Mouse (Mus musculus) retina, postnatal 7 days (tissue): ENCODE measurements at regions not wholly inside any gene's neighbourhood (a gene's known extent, or its start where the extent isn't known, plus 50 kb on each side); places are given as distances from the start of the nearest gene placed in this dataset.

Experiments used
- DNase-seq: peaks from one replicate; pipeline ENCODE4 v3.0.0-alpha.2; 2012; ENCODE audit warnings: low read depth, low spot score

DNA sequence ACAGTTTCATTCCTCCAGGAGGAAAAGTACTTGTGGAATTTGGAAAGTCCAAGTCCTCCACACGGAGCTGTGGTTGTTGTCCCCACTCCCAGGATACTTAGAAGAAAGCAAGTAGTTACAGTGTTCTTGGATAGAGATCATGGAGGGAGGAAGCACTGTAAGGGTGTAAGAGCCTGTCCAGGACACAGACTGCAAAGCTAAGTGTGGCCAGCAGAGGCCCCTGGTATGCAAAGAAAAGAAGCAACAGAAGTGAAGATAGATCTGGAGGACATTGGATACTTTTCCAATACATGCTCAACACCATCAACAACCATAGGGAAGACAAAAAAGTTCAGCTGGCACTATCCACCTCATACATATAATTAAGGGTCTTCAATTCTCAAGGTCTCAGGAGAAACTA, 197.4 kb downstream of the Meis1 start:
- no peak for DNase-seq

DNA sequence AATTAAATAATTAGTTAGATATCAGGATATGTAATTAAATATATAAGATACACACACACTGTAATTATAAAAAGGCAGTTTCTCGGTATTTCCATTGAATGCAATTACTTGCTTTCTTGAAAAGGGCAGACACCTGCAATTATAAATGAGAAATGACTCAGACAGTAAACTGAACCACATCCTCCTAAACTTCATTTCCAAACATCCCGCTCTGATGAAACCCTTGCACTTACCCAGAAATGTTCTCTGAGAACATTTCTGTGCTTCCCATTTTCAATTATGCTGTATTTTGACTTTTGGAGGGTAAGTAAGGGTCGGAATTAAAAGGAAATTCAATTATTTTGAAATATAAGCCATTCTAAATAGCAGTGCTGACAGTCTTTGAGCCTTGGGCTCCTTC, 204.7 kb downstream of the Meis1 start:
- no peak for DNase-seq

DNA sequence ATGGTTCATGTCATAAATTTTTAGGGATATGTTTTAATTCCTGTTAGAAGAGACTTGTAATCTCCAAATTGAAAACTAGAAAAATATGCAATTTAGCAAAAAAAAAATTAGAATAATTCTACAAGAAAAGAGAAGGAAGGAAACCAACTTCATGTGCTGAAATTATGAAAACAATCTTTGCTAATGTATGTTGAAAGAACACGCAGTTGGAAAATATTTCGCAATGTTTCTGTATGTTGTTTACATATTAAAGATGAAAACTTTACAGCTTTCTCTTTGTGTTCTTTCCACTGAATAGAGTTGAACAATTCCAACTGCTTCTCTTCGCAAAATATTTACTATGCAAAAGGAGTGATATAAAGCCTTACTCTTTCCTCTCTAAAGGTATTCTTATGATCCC, 251.3 kb downstream of the Meis1 start:
- no peak for DNase-seq

DNA sequence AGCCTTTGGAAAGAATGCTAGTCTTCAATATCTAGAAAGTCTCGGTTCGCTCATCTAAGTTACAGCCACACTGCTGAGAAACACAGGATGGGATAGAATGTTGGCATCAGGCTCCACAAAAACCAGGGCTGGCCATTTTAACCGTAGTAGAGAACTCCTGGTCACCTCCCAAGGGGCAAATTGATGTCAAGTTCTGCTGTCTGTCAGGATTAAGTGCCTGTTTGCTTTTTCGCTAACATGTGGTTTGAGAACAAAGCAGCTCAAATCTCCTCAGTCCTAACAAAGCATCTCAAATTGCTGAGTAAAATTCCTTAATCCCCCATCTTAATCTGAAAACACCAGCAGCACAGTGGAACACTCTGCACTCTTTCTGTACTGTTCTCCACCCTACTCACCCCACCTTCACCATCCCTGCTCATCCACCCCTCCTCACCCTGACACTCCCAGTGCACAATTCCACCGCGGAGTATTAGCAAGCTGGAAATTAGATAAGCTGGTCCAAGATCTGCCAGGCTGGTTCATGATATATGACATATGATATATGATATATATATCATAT, 252.2 kb downstream of the Meis1 start:
- DNase-seq = no peak

DNA sequence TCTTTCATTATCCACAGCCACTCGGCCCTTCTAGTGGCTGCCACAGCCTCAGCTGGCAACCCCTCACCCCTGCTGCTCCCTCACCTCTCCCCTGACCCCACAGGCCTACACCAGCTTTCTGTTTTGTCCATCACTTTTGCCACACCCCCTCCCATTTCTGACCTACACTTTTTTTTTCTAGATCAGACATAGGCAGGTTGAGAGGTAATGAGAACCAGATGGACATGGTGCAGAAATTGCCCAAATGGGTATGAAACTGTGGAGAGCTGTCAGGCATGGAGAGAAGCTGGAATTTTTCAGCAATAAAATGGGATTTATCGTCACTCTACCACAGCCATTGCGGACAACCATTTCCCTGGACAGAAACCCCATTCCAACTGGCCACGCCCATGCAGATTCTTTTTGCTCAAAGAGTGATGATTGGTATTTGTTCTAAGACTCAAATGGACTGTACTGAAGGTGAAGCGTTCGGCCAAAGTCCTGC, 260.2 kb downstream of the Meis1 start:
- DNase-seq = no peak

DNA sequence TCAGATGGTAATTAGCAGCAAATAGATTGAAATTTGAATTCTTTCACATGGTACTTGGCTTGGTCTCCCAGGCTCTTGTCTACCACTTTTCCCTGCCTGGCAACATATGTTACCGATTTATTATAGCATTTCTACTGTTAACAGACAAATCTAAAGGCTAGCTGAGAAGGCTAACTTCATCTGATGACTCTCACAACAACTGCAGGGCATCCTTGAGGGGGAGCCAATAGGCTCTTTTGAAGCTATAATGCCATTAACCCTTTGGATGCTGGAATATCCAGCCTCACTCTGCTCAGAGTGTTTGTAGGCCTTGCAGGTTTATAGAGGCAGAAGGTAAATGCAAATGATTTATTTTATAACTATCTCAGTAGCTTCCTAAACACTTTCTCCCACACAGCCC, 262.2 kb downstream of the Meis1 start:
- no peak for DNase-seq

DNA sequence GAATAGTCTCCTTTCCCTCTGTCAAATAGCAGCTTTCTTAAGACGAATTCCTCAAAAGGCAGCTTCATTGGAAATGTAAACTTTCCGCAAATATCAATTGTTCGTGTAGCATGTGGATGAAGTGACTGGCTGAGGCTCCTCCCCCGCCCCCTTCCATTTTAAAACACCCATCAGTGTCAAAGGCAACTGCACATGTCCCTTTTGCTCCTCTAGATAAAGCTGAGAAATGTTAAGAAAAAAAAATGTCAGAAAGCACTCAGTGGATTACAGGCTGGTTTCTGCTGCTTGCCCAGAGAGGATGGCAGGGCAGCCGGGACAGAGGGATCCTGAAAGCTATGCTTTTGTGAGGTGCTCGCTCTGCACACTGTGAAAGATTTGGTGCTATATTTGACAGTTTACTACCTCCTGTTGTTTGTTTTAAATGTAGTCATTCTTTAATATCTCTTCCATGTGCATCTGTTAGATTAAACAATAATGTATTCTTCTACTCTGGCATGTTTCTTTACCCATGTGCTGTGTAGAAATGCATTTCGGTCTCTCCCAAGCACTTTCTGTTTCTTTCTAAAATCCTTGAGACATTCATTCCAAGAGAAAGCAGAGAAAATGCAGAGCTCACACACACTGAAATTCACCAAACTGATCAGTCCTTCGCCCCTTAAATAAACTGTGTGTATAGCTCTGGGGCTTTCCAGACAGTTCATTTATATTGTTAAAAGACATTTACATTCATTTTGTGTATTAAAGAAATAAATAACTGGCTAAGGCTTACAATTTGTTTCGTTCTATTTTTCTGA, 263.9 kb downstream of the Meis1 start:
- no peak for DNase-seq

DNA sequence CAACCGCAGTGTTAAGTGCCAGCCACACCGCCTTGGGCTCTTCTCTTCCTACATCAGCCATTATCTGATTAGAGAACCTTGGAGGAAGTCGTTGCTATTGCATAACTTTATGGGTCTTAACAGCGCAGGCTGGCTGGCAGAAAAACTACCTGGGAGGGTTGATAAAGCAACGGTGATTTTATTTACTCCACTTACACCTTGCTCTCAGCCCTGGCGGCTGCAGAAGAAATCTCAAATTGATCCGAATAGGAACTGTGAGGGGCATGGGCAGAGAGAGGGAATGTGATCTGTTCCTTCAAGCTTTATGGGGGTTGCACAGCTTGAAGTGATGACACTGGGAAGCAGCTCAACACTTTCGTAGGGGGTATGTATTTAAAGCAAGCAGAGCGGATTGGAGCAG, 264.9 kb downstream of the Meis1 start:
- no peak for DNase-seq

DNA sequence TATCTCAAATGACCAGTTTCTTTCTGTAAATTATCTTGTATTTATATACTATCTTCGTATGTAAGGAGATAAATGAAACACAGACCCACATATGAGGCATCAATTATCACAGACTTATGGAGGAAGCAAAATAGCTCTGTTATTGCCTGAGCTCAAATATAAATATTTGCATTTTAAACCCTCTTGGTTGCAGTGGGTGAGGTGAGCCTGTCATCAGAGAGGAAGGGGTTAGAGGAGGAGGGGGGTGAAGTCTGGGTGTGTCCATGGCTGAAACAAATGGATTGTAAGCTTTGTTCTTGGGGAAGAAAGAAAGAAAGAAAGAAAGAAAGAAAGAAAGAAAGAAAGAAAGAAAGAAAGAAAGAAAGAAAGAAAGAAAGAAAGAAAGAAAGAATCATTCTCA, 265.5 kb downstream of the Meis1 start:
- DNase-seq = no peak

DNA sequence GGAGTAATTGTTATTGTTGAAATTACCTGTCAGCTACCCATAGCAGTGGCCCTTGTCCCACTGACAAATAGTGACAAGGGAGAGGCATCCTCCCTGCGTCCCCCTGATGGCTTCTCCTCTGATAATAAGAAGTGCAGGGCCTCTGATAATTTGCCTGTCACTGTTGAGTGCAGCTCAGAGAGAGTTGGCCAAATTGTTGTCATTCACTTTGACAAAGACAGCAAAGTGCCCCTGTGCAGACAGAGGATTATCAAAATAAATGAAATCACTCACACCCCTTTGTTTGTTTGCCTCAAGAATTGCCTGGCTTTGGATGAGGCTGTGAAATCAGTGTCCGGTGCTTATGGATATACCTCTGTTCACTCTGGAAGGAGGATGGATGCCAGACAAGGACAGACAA, 266.3 kb downstream of the Meis1 start:
- DNase-seq = no peak

DNA sequence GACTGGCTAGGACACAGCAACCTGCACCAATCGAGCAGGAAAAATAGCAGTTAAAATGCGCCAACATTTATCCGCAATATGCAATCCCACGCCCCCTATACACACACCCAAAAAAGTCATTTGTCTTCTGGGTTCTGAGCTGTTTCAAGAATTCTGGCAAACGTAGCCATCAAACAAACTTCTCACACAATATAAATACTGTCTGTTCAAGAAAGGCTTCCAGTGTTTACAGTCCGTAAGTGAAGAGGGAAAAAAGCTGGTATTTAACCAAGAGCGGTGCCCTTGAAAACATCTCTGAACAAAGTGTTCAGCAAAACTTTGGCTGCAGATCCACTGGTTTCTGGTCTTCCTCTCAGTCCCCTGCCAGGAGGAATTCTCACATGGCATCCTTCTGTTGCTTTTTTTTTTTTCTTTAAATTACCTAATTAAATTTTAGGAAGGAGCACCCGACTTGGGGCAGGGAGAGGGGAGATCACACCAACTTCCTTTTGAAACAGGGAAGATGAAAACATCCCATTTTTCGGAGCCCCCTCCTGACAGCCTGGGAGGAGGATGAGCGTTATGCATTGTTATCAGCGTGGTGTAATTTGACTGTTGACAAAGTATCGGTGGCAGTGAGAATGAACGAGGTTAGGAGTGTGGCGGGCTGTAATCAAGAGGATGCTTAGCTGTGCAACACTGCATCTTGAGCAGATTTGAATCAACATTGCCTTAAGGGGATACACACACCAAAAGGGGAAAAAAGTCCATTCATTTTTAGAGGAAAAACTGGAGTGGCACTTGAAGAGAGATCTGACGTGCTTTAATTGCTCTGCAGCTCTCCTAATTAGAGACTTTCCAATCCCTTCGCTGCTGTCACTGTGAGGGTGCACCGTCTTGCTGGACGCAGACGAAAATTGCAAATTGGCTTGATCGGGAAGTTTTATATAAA, 267.6 kb downstream of the Meis1 start:
- no peak for DNase-seq

DNA sequence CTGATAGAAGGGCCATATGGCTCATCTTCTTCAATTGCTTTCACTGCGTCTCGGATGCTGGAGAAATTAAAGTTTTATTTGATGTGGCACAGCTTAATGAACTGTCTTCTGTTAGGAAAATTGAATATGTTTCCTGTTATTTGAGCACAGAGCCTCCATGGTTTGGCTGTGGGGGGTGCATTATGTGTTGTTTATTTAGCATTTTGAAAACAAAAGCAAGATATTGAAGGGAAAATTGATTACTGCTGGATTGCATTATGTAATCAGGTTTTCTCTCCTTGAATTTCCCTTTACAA, 268.8 kb downstream of the Meis1 start:
- DNase-seq = no peak

DNA sequence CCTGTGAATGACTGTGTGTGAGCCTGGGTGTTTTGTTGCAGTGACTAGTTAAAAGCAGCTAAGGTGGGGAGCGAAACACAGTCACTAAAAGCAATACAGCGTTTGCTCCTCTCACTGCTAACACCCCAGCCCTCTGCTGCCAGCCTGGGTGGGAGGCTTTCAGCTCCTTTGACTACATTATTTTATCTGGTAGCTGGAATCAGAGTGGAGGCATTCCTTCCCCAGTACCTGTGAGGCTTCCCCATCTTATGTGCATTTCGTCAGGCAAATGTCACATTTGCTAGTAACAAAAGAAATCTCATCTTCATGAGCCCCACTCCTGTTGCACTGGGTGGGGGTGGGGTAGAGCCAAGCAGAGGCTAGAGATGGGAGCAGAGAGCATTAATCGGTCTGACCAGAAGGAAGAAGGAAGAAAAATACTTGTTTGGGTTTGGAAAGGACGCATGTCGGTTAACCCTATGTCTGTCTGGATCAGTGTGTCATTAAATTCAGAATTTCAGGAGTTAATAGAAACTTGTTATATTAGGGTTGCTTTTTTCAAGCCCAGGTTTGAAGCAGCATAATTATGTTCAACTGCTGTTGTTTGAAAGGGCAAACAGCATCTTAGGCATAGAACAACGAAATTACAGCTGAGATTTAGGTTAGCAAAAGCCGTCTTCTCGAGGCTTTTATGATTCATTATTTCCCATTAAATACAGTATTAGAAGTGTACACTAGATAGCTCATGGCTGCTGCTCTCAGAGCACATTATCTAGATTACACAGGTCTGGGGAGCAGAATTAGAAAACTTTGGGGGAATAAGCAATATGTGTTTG, 269.3 kb downstream of the Meis1 start:
- DNase-seq = no peak

DNA sequence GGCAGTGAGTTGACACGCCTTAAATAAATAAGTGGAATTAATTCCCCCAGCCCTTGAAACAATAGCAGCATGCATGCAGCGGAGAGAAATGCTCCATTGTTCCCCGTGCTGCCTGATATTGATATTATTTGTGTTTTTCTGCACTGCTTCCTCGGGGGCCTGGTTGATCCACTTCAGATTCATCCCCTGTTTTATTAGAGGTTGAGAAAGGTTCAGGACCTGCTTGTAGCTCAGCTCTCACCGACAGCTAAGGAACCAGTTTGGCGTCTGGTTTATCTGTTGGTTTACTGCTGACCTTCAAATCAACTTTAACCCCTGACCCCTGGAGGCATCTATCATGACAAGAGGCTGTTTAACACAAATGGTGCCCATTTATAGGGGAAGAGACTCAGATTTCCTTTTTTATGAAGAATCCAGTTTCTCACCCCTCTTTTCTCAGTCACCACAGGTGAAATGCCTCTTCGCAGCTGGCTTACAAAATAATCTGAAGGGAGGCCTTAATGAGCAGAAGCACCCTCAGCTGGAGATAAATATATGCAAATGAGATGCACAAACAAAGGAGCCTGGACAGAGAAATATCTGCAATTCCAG, 270.8 kb downstream of the Meis1 start:
- DNase-seq = no peak

DNA sequence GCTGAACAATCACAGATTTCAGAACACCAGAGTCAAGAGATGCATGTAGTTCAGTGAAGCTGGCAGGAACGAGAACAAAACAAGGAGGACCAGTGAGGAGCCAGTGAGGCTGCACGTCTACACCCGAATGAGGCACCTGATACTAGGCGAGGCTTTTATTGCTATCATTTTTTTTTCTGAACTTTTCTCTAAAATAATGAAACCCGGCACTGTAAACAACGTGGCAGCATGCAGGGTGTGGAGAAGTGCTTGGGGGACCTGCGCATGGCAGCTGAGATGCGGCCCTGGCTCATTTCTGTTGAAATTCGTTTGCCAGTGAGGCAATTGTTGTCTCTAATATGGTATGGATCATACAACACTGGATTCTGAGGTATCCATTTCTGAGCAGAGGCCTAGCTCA, 271.4 kb downstream of the Meis1 start:
- DNase-seq = no peak

DNA sequence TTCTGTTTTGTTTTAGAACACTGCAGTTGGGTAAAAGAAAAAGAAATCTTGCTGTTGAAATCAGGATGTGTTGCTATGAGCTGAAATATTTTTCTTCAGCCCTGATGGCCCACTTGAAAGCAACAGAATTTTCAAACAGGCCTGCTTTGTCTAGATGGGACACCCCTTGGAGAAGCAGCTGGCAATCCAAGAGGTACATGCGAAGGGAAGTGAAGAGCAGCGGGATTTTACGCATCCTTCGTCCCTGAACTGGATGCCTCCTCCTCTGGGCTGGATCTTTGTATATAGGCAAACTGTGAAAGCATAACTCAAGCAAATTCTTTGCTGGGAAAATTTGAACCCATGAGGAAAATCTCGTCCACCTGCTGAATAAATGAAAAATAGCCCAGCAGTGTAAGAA, 272.3 kb downstream of the Meis1 start:
- DNase-seq = no peak

DNA sequence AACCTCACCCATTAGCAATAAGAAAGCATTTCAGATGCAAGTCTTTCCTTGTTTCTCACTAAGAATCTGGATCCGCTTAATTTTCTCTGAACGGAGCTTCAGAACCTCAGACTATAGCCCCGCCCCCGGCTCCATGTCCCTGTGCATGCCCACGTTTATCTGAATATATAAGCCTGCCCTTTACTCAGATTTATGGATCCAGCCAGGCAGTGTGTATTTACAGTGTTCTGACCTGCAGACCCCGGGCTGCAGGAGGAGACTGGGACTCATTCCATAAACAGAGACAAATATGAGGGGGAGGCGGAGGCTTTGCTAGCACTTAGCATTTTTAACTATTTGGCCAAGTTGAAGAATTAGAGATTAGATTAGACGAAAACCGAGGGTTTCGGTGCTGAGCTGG, 272.9 kb downstream of the Meis1 start:
- DNase-seq = no peak

DNA sequence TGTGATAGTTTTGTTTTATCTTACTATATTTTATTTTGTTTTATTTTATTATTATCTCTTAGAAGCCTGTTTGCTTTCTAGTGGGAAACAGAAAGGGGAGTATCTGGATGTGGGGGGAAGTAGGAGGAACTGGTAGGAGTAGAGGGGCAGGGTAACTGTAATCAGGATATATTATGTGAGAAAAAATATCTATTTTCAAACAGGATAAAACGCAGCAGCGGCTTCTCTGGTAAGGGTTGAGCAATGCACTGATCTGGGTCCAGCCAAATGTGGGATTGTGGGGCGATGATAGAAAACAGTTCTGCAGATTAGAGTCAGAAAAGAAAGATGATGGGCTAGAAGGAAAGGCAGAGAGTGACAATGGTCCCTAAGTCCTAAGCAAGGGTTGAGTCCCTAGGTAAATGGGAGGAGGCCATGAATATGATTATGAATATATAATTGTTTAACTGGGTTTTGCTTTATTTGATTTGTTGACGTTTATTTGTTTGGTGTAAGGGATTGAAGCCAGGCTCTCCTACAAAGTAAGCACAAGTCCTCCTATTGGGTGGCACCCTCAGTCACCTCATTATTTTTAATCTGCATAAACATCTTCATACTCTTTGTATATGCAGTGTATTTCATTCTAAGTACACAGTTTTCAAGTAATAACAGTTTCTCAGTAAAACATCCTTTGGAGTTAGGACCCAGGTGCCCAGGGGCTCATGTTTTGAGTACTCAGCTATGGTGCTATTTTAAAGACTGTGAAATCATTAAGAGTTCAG, 283.7 kb downstream of the Meis1 start:
- DNase-seq = no peak

DNA sequence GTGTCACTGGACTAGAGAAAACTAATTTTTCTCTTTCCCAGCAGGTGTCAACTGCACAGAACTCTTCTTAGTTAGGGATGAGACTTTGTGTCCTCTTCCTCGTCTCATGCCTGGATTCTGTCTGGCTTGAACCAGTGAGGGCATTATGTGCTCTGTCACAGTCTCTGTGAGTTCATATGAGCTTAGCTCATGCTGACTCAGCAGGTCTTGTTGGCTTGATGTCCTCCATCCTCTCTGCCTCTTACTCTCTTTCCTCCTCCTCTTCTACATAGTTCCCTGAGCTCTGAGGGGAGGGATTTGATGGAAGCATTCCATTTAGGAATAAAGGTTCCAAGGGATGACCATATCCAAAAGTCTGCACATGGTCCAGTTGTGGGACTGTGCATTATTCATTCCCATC, 284.7 kb downstream of the Meis1 start:
- no peak for DNase-seq

DNA sequence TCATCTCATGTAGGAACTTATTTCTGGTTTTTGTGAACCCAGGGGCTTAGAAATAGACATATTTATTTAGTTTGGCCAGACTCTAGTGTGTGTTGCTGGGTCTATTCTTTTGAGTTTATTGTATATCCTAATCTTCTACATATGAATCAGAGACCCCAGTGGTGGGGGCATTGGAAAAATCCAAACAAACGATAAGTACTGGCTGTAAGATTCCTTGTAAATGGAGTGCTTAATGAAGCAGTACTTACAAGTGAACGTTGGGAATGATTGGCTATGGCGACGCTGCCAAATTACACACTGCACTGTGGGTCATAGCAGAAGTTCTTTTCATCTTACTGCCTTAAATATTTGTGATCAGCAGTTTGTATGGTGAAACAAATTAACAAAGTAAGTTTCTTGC, 289.0 kb downstream of the Meis1 start:
- no peak for DNase-seq

DNA sequence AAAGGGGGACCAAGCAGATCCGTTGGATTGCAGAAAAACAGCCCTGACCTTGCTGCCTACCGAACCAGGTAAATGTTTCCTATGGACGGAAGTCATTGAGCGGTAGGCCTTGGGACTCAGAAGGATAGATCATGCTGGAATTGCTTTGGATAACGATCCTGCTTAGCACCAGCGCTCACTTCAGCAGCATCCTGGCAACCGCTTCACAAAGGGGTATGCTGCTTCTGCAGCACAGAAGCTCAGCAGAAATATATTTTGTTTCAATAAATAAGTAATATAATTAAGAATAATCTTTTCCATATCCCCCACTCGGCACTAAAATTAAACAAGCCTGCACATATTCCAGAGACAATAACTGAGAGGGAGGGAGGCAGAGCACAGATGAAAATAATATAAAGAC, 296.0 kb downstream of the Meis1 start:
- DNase-seq = no peak
